Mouse (Mus musculus) heart, adult 10 weeks (tissue): Measurements from ENCODE around the gene Chic1. TPM values are rescaled to one million over a fixed set of nuclear protein-coding genes. Genes with fewer than 3 reads are reported as not detected.

Source experiments
- polyA plus RNA-seq: library from polyadenylated mRNA; stranded (reverse); fragments of 350-450 nt; fragmentation: Illumina TruSeq; extraction: RNeasy Lipid Tissue Mini Kit (QIAGEN cat#74804); gene quantifications from one replicate; pipeline ENCODE4 v1.2.3, GENCODE M21; 2014; ENCODE audit warnings: low read depth, low replicate concordance

The Chic1 gene
- polyA plus RNA-seq: 0.99 TPM

GRCm38 (mm10) chrX:103356287-103356686, at the start of gene Chic1:
Gene Chic1, plus strand, starts transcription at chrX:103356476.

DNA sequence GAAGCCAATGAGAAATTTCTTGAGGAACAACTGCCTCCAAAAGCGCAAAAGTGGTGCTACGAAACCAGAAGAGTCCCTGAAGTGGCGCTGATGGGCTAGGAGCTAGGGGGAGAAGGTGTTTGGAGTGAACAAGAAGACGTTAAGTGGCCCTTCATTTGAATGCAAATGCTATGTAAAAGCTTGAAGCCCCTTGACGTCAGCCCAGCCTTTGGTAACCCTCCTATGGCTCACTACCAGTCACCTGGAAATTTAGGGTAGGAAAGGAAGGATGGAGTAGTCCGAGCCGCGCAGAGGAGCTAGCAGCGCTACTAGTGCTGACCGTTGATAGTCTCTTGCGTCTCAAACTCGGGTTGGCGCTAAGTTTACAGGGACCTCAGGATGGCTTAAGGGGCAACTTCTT, 35.1 kb upstream of the Chic1 start, which contains the start of gene Cdx4:
Gene Cdx4 (plus strand): TSS at position 253 of the 400 bp plus-strand sequence.

DNA sequence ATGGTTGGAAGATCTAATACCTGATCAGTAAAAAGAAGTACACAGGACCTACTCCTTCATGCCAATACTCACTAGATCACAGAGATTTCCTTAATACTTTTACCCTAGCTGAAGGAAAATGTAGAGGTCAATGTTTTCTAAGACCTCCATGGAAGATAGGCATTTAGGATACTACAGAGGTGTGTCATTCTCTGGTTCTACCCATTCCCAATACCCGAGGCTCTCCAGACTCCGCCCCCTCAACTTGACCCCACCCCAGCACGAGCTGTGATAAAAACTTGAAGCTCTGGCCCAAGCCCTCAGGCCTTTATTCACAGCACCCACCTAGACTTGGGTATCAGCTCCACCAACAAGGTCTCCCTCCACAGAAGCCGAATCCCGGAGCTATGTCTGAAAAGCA, 57.9 kb downstream of the Chic1 start, which contains the start of gene Tsx:
Gene Tsx (plus strand): TSS at position 301 of the 400 bp plus-strand sequence.

GRCm38 (mm10) chrX:103421710-103422109, 65.4 kb downstream of the Chic1 start, which contains the start of gene Gm26992:
Gene Gm26992, plus strand, starts transcription at chrX:103422010.

Other genes starting within 250 kb of the Chic1 start
- not detected for gene Nap1l2, start 169.8 kb upstream of the Chic1 start, polyA plus RNA-seq
- gene Cdx4, start 35.1 kb upstream of the Chic1 start, polyA plus RNA-seq: not detected
- gene Tsx, start 58.0 kb downstream of the Chic1 start, polyA plus RNA-seq: not detected
- gene Gm26992, start 65.5 kb downstream of the Chic1 start, polyA plus RNA-seq: not detected